Mouse (Mus musculus): ENCODE data around the gene Dnaic1. TPM values are rescaled to one million over a fixed set of nuclear protein-coding genes. Genes with fewer than 3 reads are reported as not detected.
"Not testable (repeated sequence)": the region's sequence is repeated elsewhere in the genome, so short reads cannot be mapped to it uniquely, and the experiment has no call there.

Dnaic1 gene
- polyA plus RNA-seq, 1 experiment from 2014 or later = 1.1 TPM

GRCm38 (mm10) chr4:41678863-41679262, 109.3 kb downstream of the Dnaic1 start:
- Histone ChIP-seq H3K9ac (ENCODE audit: low read length) (no peak overlapping the region), H3K36me3 (ENCODE audit: control insufficient read depth, insufficient read depth, low read length) (no peaks in the 10 kb centered on the region), H3K4me2 (ENCODE audit: low read depth, severe bottlenecking) (no peak overlapping the region), H3K27ac (replicated peaks; ENCODE audit: low read depth, low read length) (no peak overlapping the region), H3K9me3 (ENCODE audit: control insufficient read depth, low read length) (no peaks in the 10 kb centered on the region), H3K27me3 (ENCODE audit: control insufficient read depth, insufficient read depth, low read length) (peaks cover 67% of the 10 kb centered on the region), H3K4me3 (ENCODE audit: low read depth, low read length) (no peak overlapping the region), H3K4me1 (ENCODE audit: control insufficient read depth, insufficient read depth, low read length) (peaks cover 5% of the 10 kb centered on the region)
- no peak for DNase-seq (ENCODE audit: low spot score)
- no peak for ATAC-seq (ENCODE audit: insufficient number of reproducible peaks, low FRiP score, low TSS enrichment, low read depth)
- WGBS = 78% methylated on average over 6 of the region's 6 CpGs

- no peak overlapping the region for H3K4me3 ChIP-seq (ENCODE audit: low read depth, low read length)
- peaks cover 63% of the 10 kb centered on the region for H3K27me3 ChIP-seq (ENCODE audit: control insufficient read depth, insufficient read depth, low read length)
- H3K9me3 ChIP-seq (ENCODE audit: control insufficient read depth, low read length) = no peaks in the 10 kb centered on the region
- H3K4me2 ChIP-seq (ENCODE audit: low read depth, severe bottlenecking) = no peak overlapping the region
- H3K27ac ChIP-seq (replicated peaks; ENCODE audit: low read depth, low read length) = no peak overlapping the region
- ATAC-seq (ENCODE audit: insufficient number of reproducible peaks, low FRiP score, low TSS enrichment, low read depth) (no peak), DNase-seq (ENCODE audit: low spot score) (no peak)
- peaks cover 5% of the 10 kb centered on the region for H3K4me1 ChIP-seq (ENCODE audit: control insufficient read depth, insufficient read depth, low read length)
- H3K36me3 ChIP-seq (ENCODE audit: control insufficient read depth, insufficient read depth, low read length) = no peaks in the 10 kb centered on the region
- 67% methylated on average over 1 of the region's 2 CpGs for WGBS
- H3K9ac ChIP-seq (ENCODE audit: low read length) = no peak overlapping the region
Measured at GRCm38 (mm10) chr4:41679291-41679690, 109.7 kb downstream of the Dnaic1 start.

- no peak overlapping the region for H3K27ac ChIP-seq (replicated peaks; ENCODE audit: low read depth, low read length)
- ATAC-seq (ENCODE audit: insufficient number of reproducible peaks, low FRiP score, low TSS enrichment, low read depth) = no peak
- H3K9ac ChIP-seq (ENCODE audit: low read length) = no peak overlapping the region
- H3K4me1 ChIP-seq (ENCODE audit: control insufficient read depth, insufficient read depth, low read length) = peaks cover 5% of the 10 kb centered on the region
- H3K4me3 ChIP-seq (ENCODE audit: low read depth, low read length) = no peak overlapping the region
- no peaks in the 10 kb centered on the region for H3K36me3 ChIP-seq (ENCODE audit: control insufficient read depth, insufficient read depth, low read length)
- DNase-seq (ENCODE audit: low spot score) = no peak
- H3K9me3 ChIP-seq (ENCODE audit: control insufficient read depth, low read length) = no peaks in the 10 kb centered on the region
- 68% methylated on average over 4 of the region's 4 CpGs for WGBS
- peaks cover 46% of the 10 kb centered on the region for H3K27me3 ChIP-seq (ENCODE audit: control insufficient read depth, insufficient read depth, low read length)
- H3K4me2 ChIP-seq (ENCODE audit: low read depth, severe bottlenecking) = no peak overlapping the region
Measured at GRCm38 (mm10) chr4:41681176-41681575, 111.6 kb downstream of the Dnaic1 start.

GRCm38 (mm10) chr4:41681947-41682346, 112.4 kb downstream of the Dnaic1 start:
- WGBS = 60% methylated on average over 10 of the region's 10 CpGs
- H3K27ac ChIP-seq (replicated peaks; ENCODE audit: low read depth, low read length) = no peak overlapping the region
- H3K4me2 ChIP-seq (ENCODE audit: low read depth, severe bottlenecking) = no peak overlapping the region
- H3K4me3 ChIP-seq (ENCODE audit: low read depth, low read length) = no peak overlapping the region
- no peak overlapping the region for H3K9ac ChIP-seq (ENCODE audit: low read length)
- H3K9me3 ChIP-seq (ENCODE audit: control insufficient read depth, low read length) = no peaks in the 10 kb centered on the region
- peaks cover 5% of the 10 kb centered on the region for H3K4me1 ChIP-seq (ENCODE audit: control insufficient read depth, insufficient read depth, low read length)
- H3K36me3 ChIP-seq (ENCODE audit: control insufficient read depth, insufficient read depth, low read length) = no peaks in the 10 kb centered on the region
- H3K27me3 ChIP-seq (ENCODE audit: control insufficient read depth, insufficient read depth, low read length) = peaks cover 38% of the 10 kb centered on the region
- ATAC-seq (ENCODE audit: insufficient number of reproducible peaks, low FRiP score, low TSS enrichment, low read depth) (no peak), DNase-seq (ENCODE audit: low spot score) (no peak)

DNA sequence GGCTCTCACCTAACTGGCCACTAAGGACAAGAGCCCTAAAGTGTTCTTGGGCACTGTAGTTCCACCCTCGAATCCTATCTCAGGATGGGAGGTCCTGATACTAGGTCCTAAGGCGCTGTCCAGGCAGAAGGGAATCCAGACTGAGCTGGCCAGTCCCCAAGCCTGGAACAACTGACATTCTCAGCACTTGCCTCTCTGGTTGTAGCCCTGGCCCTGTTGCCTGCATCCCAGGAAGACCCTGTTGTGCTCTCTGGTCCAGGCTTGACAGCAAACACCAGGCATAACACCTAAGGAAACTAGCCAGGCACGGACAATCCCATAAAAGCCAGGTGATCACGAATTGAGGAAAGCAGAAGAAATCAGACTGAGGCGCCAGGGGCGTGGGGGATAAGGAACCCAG, 113.2 kb downstream of the Dnaic1 start:
- Histone ChIP-seq H3K4me2 (ENCODE audit: low read depth, severe bottlenecking) (no peak overlapping the region), H3K27ac (replicated peaks; ENCODE audit: low read depth, low read length) (no peak overlapping the region), H3K9me3 (ENCODE audit: control insufficient read depth, low read length) (no peaks in the 10 kb centered on the region), H3K36me3 (ENCODE audit: control insufficient read depth, insufficient read depth, low read length) (no peaks in the 10 kb centered on the region), H3K4me3 (ENCODE audit: low read depth, low read length) (no peak overlapping the region), H3K4me1 (ENCODE audit: control insufficient read depth, insufficient read depth, low read length) (peaks cover 5% of the 10 kb centered on the region), H3K9ac (ENCODE audit: low read length) (no peak overlapping the region), H3K27me3 (ENCODE audit: control insufficient read depth, insufficient read depth, low read length) (peaks cover 30% of the 10 kb centered on the region)
- 21% methylated on average over 6 of the region's 6 CpGs for WGBS
- no peak for DNase-seq (ENCODE audit: low spot score)
- no peak for ATAC-seq (ENCODE audit: insufficient number of reproducible peaks, low FRiP score, low TSS enrichment, low read depth)

GRCm38 (mm10) chr4:41683303-41683702, 113.7 kb downstream of the Dnaic1 start:
- DNase-seq (ENCODE audit: low spot score); H3K9ac ChIP-seq (ENCODE audit: low read length); H3K9me3 ChIP-seq (ENCODE audit: control insufficient read depth, low read length); H3K4me3 ChIP-seq (ENCODE audit: low read depth, low read length); H3K4me1 ChIP-seq (ENCODE audit: control insufficient read depth, insufficient read depth, low read length); H3K27ac ChIP-seq (replicated peaks; ENCODE audit: low read depth, low read length); H3K4me2 ChIP-seq (ENCODE audit: low read depth, severe bottlenecking); H3K36me3 ChIP-seq (ENCODE audit: control insufficient read depth, insufficient read depth, low read length); ATAC-seq (ENCODE audit: insufficient number of reproducible peaks, low FRiP score, low TSS enrichment, low read depth): not testable (repeated sequence)
- H3K27me3 ChIP-seq (ENCODE audit: control insufficient read depth, insufficient read depth, low read length) = peaks cover 25% of the 10 kb centered on the region
- whole genome bisulfite sequencing = 0% methylated on average over 2 of the region's 27 CpGs

GRCm38 (mm10) chr4:41684131-41684930, 114.8 kb downstream of the Dnaic1 start:
- H3K9ac ChIP-seq (ENCODE audit: low read length); H3K9me3 ChIP-seq (ENCODE audit: control insufficient read depth, low read length); H3K36me3 ChIP-seq (ENCODE audit: control insufficient read depth, insufficient read depth, low read length); DNase-seq (ENCODE audit: low spot score); ATAC-seq (ENCODE audit: insufficient number of reproducible peaks, low FRiP score, low TSS enrichment, low read depth); H3K4me3 ChIP-seq (ENCODE audit: low read depth, low read length); H3K4me1 ChIP-seq (ENCODE audit: control insufficient read depth, insufficient read depth, low read length); H3K27ac ChIP-seq (replicated peaks; ENCODE audit: low read depth, low read length): not testable (repeated sequence)
- Histone ChIP-seq H3K4me2 (ENCODE audit: low read depth, severe bottlenecking) (0 out of 2 replicates have a peak overlapping the region, but pooled peaks have one; percentile 7), H3K27me3 (ENCODE audit: control insufficient read depth, insufficient read depth, low read length) (peaks cover 16% of the 10 kb centered on the region)
- WGBS = 2% methylated on average over 23 of the region's 27 CpGs

- H3K27ac ChIP-seq (replicated peaks; ENCODE audit: low read depth, low read length); H3K36me3 ChIP-seq (ENCODE audit: control insufficient read depth, insufficient read depth, low read length); ATAC-seq (ENCODE audit: insufficient number of reproducible peaks, low FRiP score, low TSS enrichment, low read depth); H3K4me3 ChIP-seq (ENCODE audit: low read depth, low read length); H3K9me3 ChIP-seq (ENCODE audit: control insufficient read depth, low read length); H3K4me2 ChIP-seq (ENCODE audit: low read depth, severe bottlenecking); H3K4me1 ChIP-seq (ENCODE audit: control insufficient read depth, insufficient read depth, low read length); H3K9ac ChIP-seq (ENCODE audit: low read length); DNase-seq (ENCODE audit: low spot score): not testable (repeated sequence)
- WGBS = under 1% methylated on average over 12 of the region's 14 CpGs
- H3K27me3 ChIP-seq (ENCODE audit: control insufficient read depth, insufficient read depth, low read length) = peaks cover 11% of the 10 kb centered on the region
Measured at GRCm38 (mm10) chr4:41684931-41685453, 115.4 kb downstream of the Dnaic1 start.

Measured in limb, embryonic 11.5 days (tissue).